Mouse (Mus musculus): Measurements from ENCODE around the gene Slc34a2. TPM values are rescaled to one million over a fixed set of nuclear protein-coding genes. Genes with fewer than 3 reads are reported as not detected.

The Slc34a2 gene
- polyA plus RNA-seq, 1 experiment from 2014 or later = 0.43 TPM

- Histone ChIP-seq H3K4me3 (replicated peaks) (no peak overlapping the region), H3K27me3 (no peaks in the 10 kb centered on the region), H3K9me3 (replicated peaks) (no peaks in the 10 kb centered on the region), H3K4me2 (no peak overlapping the region), H3K9ac (no peak overlapping the region), H3K27ac (no peak overlapping the region), H3K36me3 (no peaks in the 10 kb centered on the region), H3K4me1 (peaks cover 19% of the 10 kb centered on the region)
- no peak for ATAC-seq (replicated peaks; ENCODE audit: low FRiP score)
- WGBS = 80% methylated on average over 4 of the region's 4 CpGs
Measured at GRCm38 (mm10) chr5:53003495-53003894, 34.4 kb upstream of the Slc34a2 start.

GRCm38 (mm10) chr5:53003981-53004380 lies 33.9 kb upstream of the Slc34a2 start:
- ATAC-seq (replicated peaks; ENCODE audit: low FRiP score) = no peak
- no peaks in the 10 kb centered on the region for H3K9me3 ChIP-seq (replicated peaks)
- H3K9ac ChIP-seq = no peak overlapping the region
- H3K4me2 ChIP-seq = no peak overlapping the region
- 93% methylated on average over 3 of the region's 3 CpGs for WGBS
- no peak overlapping the region for H3K27ac ChIP-seq
- no peak overlapping the region for H3K4me3 ChIP-seq (replicated peaks)
- H3K4me1 ChIP-seq = peaks cover 21% of the 10 kb centered on the region
- no peaks in the 10 kb centered on the region for H3K27me3 ChIP-seq
- H3K36me3 ChIP-seq = no peaks in the 10 kb centered on the region

GRCm38 (mm10) chr5:53009027-53009769 lies 28.7 kb upstream of the Slc34a2 start:
- 59% methylated on average over 8 of the region's 8 CpGs for WGBS
- H3K27me3 ChIP-seq = 0 out of 2 replicates have a peak, but pooled peaks cover 4% of the 10 kb centered on the region
- H3K36me3 ChIP-seq = no peaks in the 10 kb centered on the region
- 0 out of 2 replicates have a peak, but pooled peaks cover 5% of the 10 kb centered on the region for H3K4me1 ChIP-seq
- H3K9ac ChIP-seq = no peak overlapping the region
- H3K4me2 ChIP-seq = no peak overlapping the region
- H3K9me3 ChIP-seq (replicated peaks) = no peaks in the 10 kb centered on the region
- H3K27ac ChIP-seq = peak overlapping the region; percentile 38
- H3K4me3 ChIP-seq (replicated peaks) = no peak overlapping the region
- peak; percentile 78 for ATAC-seq (replicated peaks; ENCODE audit: low FRiP score)

- Histone ChIP-seq H3K27ac (peak overlapping the region; percentile 38; the same call in 1 of the 2 replicates), H3K9me3 (replicated peaks) (no peaks in the 10 kb centered on the region)
- WGBS = 71% methylated on average over 4 of the region's 4 CpGs
Measured at GRCm38 (mm10) chr5:53009770-53010133, 28.1 kb upstream of the Slc34a2 start.

GRCm38 (mm10) chr5:53011327-53011726 lies 26.6 kb upstream of the Slc34a2 start:
- Histone ChIP-seq H3K4me3 (replicated peaks) (no peak overlapping the region), H3K27me3 (0 out of 2 replicates have a peak, but pooled peaks cover 4% of the 10 kb centered on the region), H3K4me1 (0 out of 2 replicates have a peak, but pooled peaks cover 5% of the 10 kb centered on the region), H3K4me2 (no peak overlapping the region), H3K9ac (no peak overlapping the region), H3K9me3 (replicated peaks) (no peaks in the 10 kb centered on the region), H3K36me3 (no peaks in the 10 kb centered on the region), H3K27ac (no peak overlapping the region)
- 86% methylated on average over 3 of the region's 3 CpGs for WGBS
- no peak for ATAC-seq (replicated peaks; ENCODE audit: low FRiP score)

More at GRCm38 (mm10) chr5:53009770-53010133, 28.1 kb upstream of the Slc34a2 start:
- no peak overlapping the region for H3K4me3 ChIP-seq (replicated peaks)
- ATAC-seq (replicated peaks; ENCODE audit: low FRiP score) = peak; percentile 50
- no peak overlapping the region for H3K4me2 ChIP-seq
- 0 out of 2 replicates have a peak, but pooled peaks cover 4% of the 10 kb centered on the region for H3K27me3 ChIP-seq
- no peaks in the 10 kb centered on the region for H3K36me3 ChIP-seq
- H3K9ac ChIP-seq = no peak overlapping the region
- H3K4me1 ChIP-seq = 0 out of 2 replicates have a peak, but pooled peaks cover 5% of the 10 kb centered on the region

- Histone ChIP-seq H3K27me3 (peaks cover 7% of the 10 kb centered on the region; the same call in 1 of the 2 replicates), H3K9ac (no peak overlapping the region), H3K27ac (no peak overlapping the region), H3K9me3 (replicated peaks) (no peaks in the 10 kb centered on the region), H3K4me1 (no peaks in the 10 kb centered on the region), H3K36me3 (no peaks in the 10 kb centered on the region), H3K4me3 (replicated peaks) (no peak overlapping the region), H3K4me2 (no peak overlapping the region)
- 71% methylated on average over 5 of the region's 5 CpGs for WGBS
- ATAC-seq (replicated peaks; ENCODE audit: low FRiP score) = peak; percentile 54
Measured at GRCm38 (mm10) chr5:53016606-53017005, 21.3 kb upstream of the Slc34a2 start.

GRCm38 (mm10) chr5:53018316-53018715 lies 19.6 kb upstream of the Slc34a2 start:
- Histone ChIP-seq H3K4me2 (no peak overlapping the region), H3K27ac (no peak overlapping the region), H3K36me3 (no peaks in the 10 kb centered on the region), H3K4me3 (replicated peaks) (no peak overlapping the region), H3K27me3 (peaks cover 7% of the 10 kb centered on the region; the same call in 1 of the 2 replicates), H3K4me1 (peaks cover 3% of the 10 kb centered on the region; the same call in 1 of the 2 replicates), H3K9ac (no peak overlapping the region), H3K9me3 (replicated peaks) (no peaks in the 10 kb centered on the region)
- 87% methylated on average over 4 of the region's 4 CpGs for WGBS
- no peak for ATAC-seq (replicated peaks; ENCODE audit: low FRiP score)

- no peak overlapping the region for H3K4me3 ChIP-seq (replicated peaks)
- H3K4me2 ChIP-seq = no peak overlapping the region
- peaks cover 3% of the 10 kb centered on the region; the same call in 1 of the 2 replicates for H3K27me3 ChIP-seq
- peaks cover 7% of the 10 kb centered on the region; the same call in 1 of the 2 replicates for H3K4me1 ChIP-seq
- no peaks in the 10 kb centered on the region for H3K36me3 ChIP-seq
- H3K27ac ChIP-seq = no peak overlapping the region
- ATAC-seq (replicated peaks; ENCODE audit: low FRiP score) = 0 out of 2 replicates have a peak, but pooled peaks have one; percentile 16
- 0 out of 2 replicates have a peak, but pooled peaks cover 3% of the 10 kb centered on the region for H3K9me3 ChIP-seq (replicated peaks)
- H3K9ac ChIP-seq = no peak overlapping the region
- WGBS = 64% methylated on average over 2 of the region's 2 CpGs
Measured at GRCm38 (mm10) chr5:53023432-53023831, 14.4 kb upstream of the Slc34a2 start.

GRCm38 (mm10) chr5:53023901-53024300 lies 14.0 kb upstream of the Slc34a2 start:
- H3K36me3 ChIP-seq = no peaks in the 10 kb centered on the region
- no peak overlapping the region for H3K27ac ChIP-seq
- H3K9me3 ChIP-seq (replicated peaks) = 0 out of 2 replicates have a peak, but pooled peaks cover 3% of the 10 kb centered on the region
- no peak overlapping the region for H3K4me2 ChIP-seq
- H3K4me3 ChIP-seq (replicated peaks) = no peak overlapping the region
- peaks cover 7% of the 10 kb centered on the region; the same call in 1 of the 2 replicates for H3K4me1 ChIP-seq
- ATAC-seq (replicated peaks; ENCODE audit: low FRiP score) = peak; percentile 70
- no peak overlapping the region for H3K9ac ChIP-seq
- WGBS = 66% methylated on average over 5 of the region's 5 CpGs
- peaks cover 3% of the 10 kb centered on the region; the same call in 1 of the 2 replicates for H3K27me3 ChIP-seq

GRCm38 (mm10) chr5:53025276-53025973 lies 12.5 kb upstream of the Slc34a2 start:
- Histone ChIP-seq H3K27me3 (no peaks in the 10 kb centered on the region), H3K9me3 (replicated peaks) (0 out of 2 replicates have a peak, but pooled peaks cover 3% of the 10 kb centered on the region), H3K36me3 (no peaks in the 10 kb centered on the region), H3K27ac (no peak overlapping the region), H3K9ac (no peak overlapping the region), H3K4me2 (no peak overlapping the region), H3K4me1 (peaks cover 7% of the 10 kb centered on the region; the same call in 1 of the 2 replicates), H3K4me3 (replicated peaks) (no peak overlapping the region)
- WGBS = 79% methylated on average over 8 of the region's 8 CpGs
- ATAC-seq (replicated peaks; ENCODE audit: low FRiP score) = no peak

GRCm38 (mm10) chr5:53031346-53031745 lies 6.5 kb upstream of the Slc34a2 start:
- Histone ChIP-seq H3K9ac (no peak overlapping the region), H3K36me3 (no peaks in the 10 kb centered on the region), H3K9me3 (replicated peaks) (no peaks in the 10 kb centered on the region), H3K27ac (no peak overlapping the region), H3K4me3 (replicated peaks) (no peak overlapping the region), H3K4me2 (no peak overlapping the region), H3K27me3 (no peaks in the 10 kb centered on the region), H3K4me1 (no peaks in the 10 kb centered on the region)
- 65% methylated on average over 1 of the region's 1 CpGs for WGBS
- ATAC-seq (replicated peaks; ENCODE audit: low FRiP score) = no peak
